Mouse (Mus musculus): ENCODE data around the gene Gm3072. TPM values are rescaled to one million over a fixed set of nuclear protein-coding genes. Genes with fewer than 3 reads are reported as not detected.
"Not testable (repeated sequence)": the region's sequence is repeated elsewhere in the genome, so short reads cannot be mapped to it uniquely, and the experiment has no call there.

Gm3072 gene
- not detected in 2 replicates for polyA plus RNA-seq (2016; fragmentation: Nextera tagmentation; extraction: Ambion mirVana)

DNA sequence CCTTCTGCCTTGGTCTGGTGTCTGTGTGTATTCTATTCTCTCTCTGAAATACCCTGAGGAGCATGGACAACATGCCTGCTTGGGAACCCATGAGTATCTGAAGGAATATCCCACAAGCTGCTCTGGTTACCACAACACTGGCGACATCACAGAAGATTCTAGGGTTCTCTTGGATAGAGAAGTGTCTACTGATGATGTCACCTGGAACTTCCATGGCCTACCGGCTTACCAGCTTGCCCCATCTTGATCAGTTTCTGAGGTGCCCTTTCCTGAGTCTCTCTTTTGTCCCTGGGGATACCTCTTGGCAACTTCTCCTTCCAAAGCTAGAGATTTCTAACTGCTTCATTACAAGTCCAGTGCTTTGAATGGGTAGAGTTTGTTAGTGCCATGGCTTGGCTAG, at the start of gene Gm3072:
Gene Gm3072, minus strand, starts transcription at position 101 of the 400 bp plus-strand sequence.
- not testable (repeated sequence) for H3K36me3 ChIP-seq; H3K4me3 ChIP-seq; H3K4me2 ChIP-seq (replicated peaks); H3K9me3 ChIP-seq; H3K27me3 ChIP-seq; H3K4me1 ChIP-seq; H3K9ac ChIP-seq; H3K27ac ChIP-seq; ATAC-seq (ENCODE audit: insufficient number of reproducible peaks, insufficient read depth, low FRiP score, low TSS enrichment)
- 81% methylated on average over 1 of the region's 2 CpGs for WGBS

DNA sequence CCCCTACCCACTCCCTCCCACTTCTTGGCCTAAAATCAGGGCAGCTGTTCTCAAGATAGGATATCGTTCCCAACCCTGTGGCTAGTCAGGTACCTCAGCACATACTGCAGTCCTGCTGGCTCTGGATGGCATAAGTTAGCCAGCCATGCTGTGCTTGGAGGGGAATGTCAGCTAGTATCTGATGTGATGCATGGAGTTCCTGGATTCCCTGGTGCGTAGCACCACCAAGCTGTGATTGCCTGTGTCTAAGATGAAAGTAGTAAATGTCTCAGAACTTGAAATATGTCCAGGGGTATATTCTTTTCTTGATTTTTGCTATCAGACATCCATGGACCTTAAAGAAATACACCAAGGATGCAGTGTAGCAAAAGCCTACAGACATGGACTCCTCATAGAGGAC, 23.8 kb upstream of the Gm3072 start:
- H3K9ac ChIP-seq; H3K9me3 ChIP-seq; H3K36me3 ChIP-seq; ATAC-seq (ENCODE audit: insufficient number of reproducible peaks, insufficient read depth, low FRiP score, low TSS enrichment); H3K4me2 ChIP-seq (replicated peaks); H3K27me3 ChIP-seq; H3K4me3 ChIP-seq; H3K27ac ChIP-seq; H3K4me1 ChIP-seq: not testable (repeated sequence)
- WGBS: 84% methylated on average over 2 of the region's 2 CpGs

GRCm38 (mm10) chr14:41646387-41646786, 22.0 kb upstream of the Gm3072 start, which contains the start of gene Gm3676:
Gene Gm3676, minus strand, starts transcription at chr14:41646487.
- H3K4me3 ChIP-seq; H3K4me1 ChIP-seq; H3K36me3 ChIP-seq; H3K4me2 ChIP-seq (replicated peaks); H3K9ac ChIP-seq; H3K27ac ChIP-seq; H3K27me3 ChIP-seq; ATAC-seq (ENCODE audit: insufficient number of reproducible peaks, insufficient read depth, low FRiP score, low TSS enrichment); H3K9me3 ChIP-seq: not testable (repeated sequence)
- no CpG with 5 or more reads among the region's 1 CpGs for WGBS

DNA sequence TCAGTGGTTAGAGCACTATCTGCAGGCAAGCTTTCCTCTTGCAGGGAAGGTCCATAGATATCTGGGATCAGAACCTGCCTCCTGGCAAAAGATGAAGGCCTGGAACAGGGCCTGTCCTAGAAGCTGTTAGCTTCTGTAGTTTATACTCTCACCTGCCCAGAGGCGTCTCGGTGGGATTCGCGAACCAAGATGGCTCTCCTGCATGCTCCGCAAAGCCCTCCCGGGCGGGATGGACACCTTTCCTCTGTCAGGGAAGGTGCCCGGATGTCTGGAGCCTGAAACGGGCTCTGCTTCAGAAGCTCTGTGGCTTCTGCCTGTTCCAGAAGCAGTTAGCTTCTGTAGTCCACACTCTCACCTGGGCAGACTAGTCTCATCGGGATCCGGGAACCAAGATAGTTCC, 5.7 kb upstream of the Gm3072 start:
- not testable (repeated sequence) for H3K9me3 ChIP-seq; H3K36me3 ChIP-seq; ATAC-seq (ENCODE audit: insufficient number of reproducible peaks, insufficient read depth, low FRiP score, low TSS enrichment); H3K4me2 ChIP-seq (replicated peaks); H3K27ac ChIP-seq; H3K4me3 ChIP-seq; H3K9ac ChIP-seq; H3K4me1 ChIP-seq; H3K27me3 ChIP-seq
- 96% methylated on average over 9 of the region's 11 CpGs for WGBS

GRCm38 (mm10) chr14:41622535-41622934, 1.9 kb downstream of the Gm3072 start:
- not testable (repeated sequence) for H3K9me3 ChIP-seq; H3K4me3 ChIP-seq; H3K4me1 ChIP-seq; H3K36me3 ChIP-seq; ATAC-seq (ENCODE audit: insufficient number of reproducible peaks, insufficient read depth, low FRiP score, low TSS enrichment); H3K9ac ChIP-seq; H3K4me2 ChIP-seq (replicated peaks); H3K27ac ChIP-seq; H3K27me3 ChIP-seq
- 91% methylated on average over 4 of the region's 5 CpGs for WGBS

- not testable (repeated sequence) for H3K4me1 ChIP-seq; H3K27ac ChIP-seq; H3K27me3 ChIP-seq; H3K9me3 ChIP-seq; H3K4me2 ChIP-seq (replicated peaks); ATAC-seq (ENCODE audit: insufficient number of reproducible peaks, insufficient read depth, low FRiP score, low TSS enrichment); H3K9ac ChIP-seq; H3K4me3 ChIP-seq; H3K36me3 ChIP-seq
- 94% methylated on average over 1 of the region's 1 CpGs for WGBS
Observed at GRCm38 (mm10) chr14:41610690-41611089, 13.7 kb downstream of the Gm3072 start.

DNA sequence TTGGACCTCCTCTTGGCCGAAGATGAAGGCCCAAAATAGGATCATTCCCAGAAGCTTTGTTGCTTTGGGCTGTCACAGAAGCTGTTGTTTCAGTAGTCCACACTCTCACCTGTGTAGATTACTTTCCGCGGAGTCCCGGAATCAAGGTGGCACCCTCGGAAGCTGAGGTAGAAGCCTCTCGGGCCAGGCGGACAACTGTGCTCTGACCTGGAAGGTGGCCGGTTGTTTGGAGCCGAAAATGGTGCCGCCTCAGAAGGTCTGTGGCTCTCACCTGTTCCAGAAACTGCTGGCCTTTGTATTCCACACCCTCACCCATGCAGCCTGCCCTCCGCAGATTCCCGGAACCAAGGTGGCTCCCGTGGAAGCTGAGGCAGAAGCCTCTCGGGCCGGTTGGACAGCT, 23.5 kb downstream of the Gm3072 start:
- not testable (repeated sequence) for H3K4me1 ChIP-seq; H3K4me3 ChIP-seq; ATAC-seq (ENCODE audit: insufficient number of reproducible peaks, insufficient read depth, low FRiP score, low TSS enrichment); H3K27me3 ChIP-seq; H3K4me2 ChIP-seq (replicated peaks); H3K36me3 ChIP-seq; H3K9ac ChIP-seq; H3K27ac ChIP-seq; H3K9me3 ChIP-seq
- 93% methylated on average over 15 of the region's 15 CpGs for WGBS

GRCm38 (mm10) chr14:41586346-41586745, 38.1 kb downstream of the Gm3072 start:
- H3K9me3 ChIP-seq; H3K4me2 ChIP-seq (replicated peaks); H3K4me3 ChIP-seq; H3K36me3 ChIP-seq; H3K27ac ChIP-seq; ATAC-seq (ENCODE audit: insufficient number of reproducible peaks, insufficient read depth, low FRiP score, low TSS enrichment); H3K27me3 ChIP-seq; H3K4me1 ChIP-seq; H3K9ac ChIP-seq: not testable (repeated sequence)
- WGBS: 93% methylated on average over 1 of the region's 1 CpGs

DNA sequence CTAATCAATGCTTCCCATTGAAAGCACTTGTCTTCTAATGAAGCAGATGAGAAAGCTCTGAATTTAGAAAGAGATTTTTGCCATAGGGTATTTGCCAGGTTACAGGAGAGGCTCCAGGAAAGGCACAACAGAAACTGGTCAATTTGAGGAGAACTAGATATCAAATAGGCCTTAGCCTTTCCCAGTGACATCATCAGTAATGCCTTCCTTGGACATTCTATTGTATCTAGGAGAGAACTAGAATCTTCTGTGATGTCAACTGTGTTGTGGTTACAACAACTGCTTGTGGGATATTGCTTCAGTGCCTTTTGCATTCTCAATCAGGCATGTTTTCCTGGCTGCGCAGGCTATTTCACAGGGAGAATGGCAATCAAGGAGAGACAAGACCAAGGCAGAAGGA, 51.5 kb downstream of the Gm3072 start, which contains the start of gene 1700049E17Rik2:
Gene 1700049E17Rik2, plus strand, starts transcription at position 301 of the 400 bp plus-strand sequence.
- ATAC-seq (ENCODE audit: insufficient number of reproducible peaks, insufficient read depth, low FRiP score, low TSS enrichment); H3K36me3 ChIP-seq; H3K27me3 ChIP-seq; H3K9me3 ChIP-seq; H3K4me3 ChIP-seq; H3K27ac ChIP-seq; H3K4me2 ChIP-seq (replicated peaks); H3K9ac ChIP-seq; H3K4me1 ChIP-seq: not testable (repeated sequence)
- WGBS: no CpG with 5 or more reads among the region's 1 CpGs

Other genes with a start within 250 kb of the Gm3072 start
- gene Gm7945, start 238.2 kb downstream of the Gm3072 start, polyA plus RNA-seq (2016; fragmentation: Nextera tagmentation; extraction: Ambion mirVana): not detected in 2 replicates
- not detected in 2 replicates for gene Gm6482, start 216.3 kb downstream of the Gm3072 start, polyA plus RNA-seq (2016; fragmentation: Nextera tagmentation; extraction: Ambion mirVana)
- not detected in 2 replicates for gene Gm7954, start 171.1 kb downstream of the Gm3072 start, polyA plus RNA-seq (2016; fragmentation: Nextera tagmentation; extraction: Ambion mirVana)
- not detected in 2 replicates for gene Gm3486, start 135.1 kb downstream of the Gm3072 start, polyA plus RNA-seq (2016; fragmentation: Nextera tagmentation; extraction: Ambion mirVana)
- gene Gm7970, start 69.0 kb downstream of the Gm3072 start, polyA plus RNA-seq (2016; fragmentation: Nextera tagmentation; extraction: Ambion mirVana): not detected in 2 replicates
- not detected in 2 replicates for gene 1700049E17Rik2, start 51.4 kb downstream of the Gm3072 start, polyA plus RNA-seq (2016; fragmentation: Nextera tagmentation; extraction: Ambion mirVana)
- not detected in 2 replicates for gene Gm3676, start 21.9 kb upstream of the Gm3072 start, polyA plus RNA-seq (2016; fragmentation: Nextera tagmentation; extraction: Ambion mirVana)
- gene Gm8068, start 77.3 kb upstream of the Gm3072 start, polyA plus RNA-seq (2016; fragmentation: Nextera tagmentation; extraction: Ambion mirVana): not detected in 2 replicates
- not detected in 2 replicates for gene Gm7929, start 126.0 kb upstream of the Gm3072 start, polyA plus RNA-seq (2016; fragmentation: Nextera tagmentation; extraction: Ambion mirVana)
- gene Gm47189, start 147.8 kb upstream of the Gm3072 start, polyA plus RNA-seq (2016; fragmentation: Nextera tagmentation; extraction: Ambion mirVana): not detected in 2 replicates